Mouse (Mus musculus): ENCODE results near the gene Timp4. TPM values are rescaled to one million over a fixed set of nuclear protein-coding genes. Genes with fewer than 3 reads are reported as not detected.

The Timp4 gene
- total and polyA plus RNA-seq, 2 experiments, result not detected

GRCm38 (mm10) chr6:115203029-115203428, 49.0 kb downstream of the Timp4 start:
- Histone ChIP-seq H3K27me3 (ENCODE audit: control insufficient read depth, insufficient read depth, low read length) (no peaks in the 10 kb centered on the region), H3K9ac (ENCODE audit: low read depth, low read length) (no peak overlapping the region), H3K27ac (replicated peaks; ENCODE audit: insufficient read depth, low read depth, low read length) (no peak overlapping the region), H3K4me3 (ENCODE audit: insufficient read depth, low read depth, low read length) (no peak overlapping the region), H3K36me3 (ENCODE audit: control insufficient read depth, insufficient read depth, low read length) (no peaks in the 10 kb centered on the region), H3K4me1 (ENCODE audit: control insufficient read depth, insufficient read depth, low read length) (no peaks in the 10 kb centered on the region), H3K79me2 (ENCODE audit: control insufficient read depth, insufficient read depth, low read length) (no peaks in the 10 kb centered on the region)
- no peak for TF ChIP-seq CTCF (IDR thresholded peaks at IDR 0.05; ENCODE audit: low read depth, low read length)
- no peak for TF ChIP-seq POLR2A (IDR thresholded peaks at IDR 0.05; ENCODE audit: extremely low read depth, insufficient read depth, low read length)
- no peak for DNase-seq (ENCODE audit: extremely low read depth, low read depth, low spot score)
- 69% methylated on average over 3 of the region's 3 CpGs for WGBS

- no peaks in the 10 kb centered on the region for H3K27me3 ChIP-seq (ENCODE audit: control insufficient read depth, insufficient read depth, low read length)
- DNase-seq (ENCODE audit: extremely low read depth, low read depth, low spot score), result no peak
- no peak for TF ChIP-seq CTCF (IDR thresholded peaks at IDR 0.05; ENCODE audit: low read depth, low read length)
- no peaks in the 10 kb centered on the region for H3K4me1 ChIP-seq (ENCODE audit: control insufficient read depth, insufficient read depth, low read length)
- WGBS, result 53% methylated on average over 3 of the region's 3 CpGs
- H3K79me2 ChIP-seq (ENCODE audit: control insufficient read depth, insufficient read depth, low read length), result no peaks in the 10 kb centered on the region
- no peaks in the 10 kb centered on the region for H3K36me3 ChIP-seq (ENCODE audit: control insufficient read depth, insufficient read depth, low read length)
- no peak overlapping the region for H3K27ac ChIP-seq (replicated peaks; ENCODE audit: insufficient read depth, low read depth, low read length)
- H3K4me3 ChIP-seq (ENCODE audit: insufficient read depth, low read depth, low read length), result no peak overlapping the region
- no peak overlapping the region for H3K9ac ChIP-seq (ENCODE audit: low read depth, low read length)
These were observed 51.3 kb downstream of the Timp4 start for GRCm38 (mm10) chr6:115200753-115201152.

Other genes starting within 250 kb of the Timp4 start
- 4.3 and 4.8 TPM in 2 replicates for gene Tamm41, start 214.3 kb downstream of the Timp4 start, total RNA-seq (2014; rRNA removed)
- gene Tamm41, start 214.3 kb downstream of the Timp4 start, polyA plus RNA-seq (2012; rRNA removed), result 7.9 and 8.0 TPM in 2 replicates
- 0.18 and 0.27 TPM in 2 replicates for gene Syn2, start 117.3 kb downstream of the Timp4 start, total RNA-seq (2014; rRNA removed)
- gene Syn2, start 117.3 kb downstream of the Timp4 start, polyA plus RNA-seq (2012; rRNA removed), result 0.06 and 0.07 TPM in 2 replicates
- not detected in 2 replicates for gene Gm17482, start 24.9 kb downstream of the Timp4 start, total RNA-seq (2014; rRNA removed)
- gene Gm17482, start 24.9 kb downstream of the Timp4 start, polyA plus RNA-seq (2012; rRNA removed), result not detected in 2 replicates
- 8.5 and 8.9 TPM in 2 replicates for gene Pparg, start 108.7 kb upstream of the Timp4 start, total RNA-seq (2014; rRNA removed)
- 4.5 and 6.2 TPM in 2 replicates for gene Pparg, start 108.7 kb upstream of the Timp4 start, polyA plus RNA-seq (2012; rRNA removed)

Measured in liver, adult 2 months (tissue).